Mouse (Mus musculus): Measurements from ENCODE around the gene Avil.

- TF ChIP-seq CTCF (IDR thresholded peaks at IDR 0.05; ENCODE audit: low read depth, low read length) (no peak), POLR2A (IDR thresholded peaks at IDR 0.05; ENCODE audit: extremely low read depth, insufficient read depth, low read length) (no peak)
Measured at GRCm38 (mm10) chr10:126985127-126985526, 15.4 kb upstream of the Avil start.

All from liver, adult 2 months (tissue).